Mouse (Mus musculus) lung, adult 2 months (tissue): ENCODE data around the gene Gm973. TPM values are rescaled to one million over a fixed set of nuclear protein-coding genes. Genes with fewer than 3 reads are reported as not detected.

Source experiments
- DNase-seq: peaks from one replicate; pipeline ENCODE4 v3.0.0; 2022
- H3K4me1 ChIP-seq: fragments of 200-500 bp; 2 replicates; pipeline ENCODE4 v1.6.1; 2011; ENCODE audit warnings: low read length; ENCODE audit not compliant: control insufficient read depth, insufficient read depth
- H3K4me3 ChIP-seq: fragments of 200-500 bp; replicated peaks from 2 replicates; pipeline ENCODE3; 2011; ENCODE audit warnings: low read depth, mild to moderate bottlenecking, control low read depth, low read length; ENCODE audit errors: extremely low read depth
- CTCF ChIP-seq: fragments of 200-500 bp; IDR thresholded peaks from 2 replicates; pipeline ENCODE4 v1.5.1; 2011; ENCODE audit warnings: mild to moderate bottlenecking, low read length, control low read depth; ENCODE audit not compliant: insufficient read depth
- POLR2A ChIP-seq: fragments of 200-500 bp; IDR thresholded peaks from 2 replicates; pipeline ENCODE4 v1.6.1; 2011; ENCODE audit warnings: low read depth, mild to moderate bottlenecking, control low read depth, low read length, borderline replicate concordance; ENCODE audit errors: extremely low read depth
- WGBS: fragments of 180-500 bp; shearing (Covaris S2); methylation state at CpG from one replicate; pipeline ENCODE4 v1.1.7; 2018; 5-methylcytosine and 5-hydroxymethylcytosine counted together
- polyA plus RNA-seq: library from polyadenylated mRNA; depleted of rRNA; stranded (reverse); fragments of >200 nt; gene quantifications from 2 replicates; pipeline ENCODE4 v1.2.3, GENCODE M21; 2012; rRNA removed

Gm973 gene
- 1.6 and 2.5 TPM in 2 replicates for polyA plus RNA-seq

DNA sequence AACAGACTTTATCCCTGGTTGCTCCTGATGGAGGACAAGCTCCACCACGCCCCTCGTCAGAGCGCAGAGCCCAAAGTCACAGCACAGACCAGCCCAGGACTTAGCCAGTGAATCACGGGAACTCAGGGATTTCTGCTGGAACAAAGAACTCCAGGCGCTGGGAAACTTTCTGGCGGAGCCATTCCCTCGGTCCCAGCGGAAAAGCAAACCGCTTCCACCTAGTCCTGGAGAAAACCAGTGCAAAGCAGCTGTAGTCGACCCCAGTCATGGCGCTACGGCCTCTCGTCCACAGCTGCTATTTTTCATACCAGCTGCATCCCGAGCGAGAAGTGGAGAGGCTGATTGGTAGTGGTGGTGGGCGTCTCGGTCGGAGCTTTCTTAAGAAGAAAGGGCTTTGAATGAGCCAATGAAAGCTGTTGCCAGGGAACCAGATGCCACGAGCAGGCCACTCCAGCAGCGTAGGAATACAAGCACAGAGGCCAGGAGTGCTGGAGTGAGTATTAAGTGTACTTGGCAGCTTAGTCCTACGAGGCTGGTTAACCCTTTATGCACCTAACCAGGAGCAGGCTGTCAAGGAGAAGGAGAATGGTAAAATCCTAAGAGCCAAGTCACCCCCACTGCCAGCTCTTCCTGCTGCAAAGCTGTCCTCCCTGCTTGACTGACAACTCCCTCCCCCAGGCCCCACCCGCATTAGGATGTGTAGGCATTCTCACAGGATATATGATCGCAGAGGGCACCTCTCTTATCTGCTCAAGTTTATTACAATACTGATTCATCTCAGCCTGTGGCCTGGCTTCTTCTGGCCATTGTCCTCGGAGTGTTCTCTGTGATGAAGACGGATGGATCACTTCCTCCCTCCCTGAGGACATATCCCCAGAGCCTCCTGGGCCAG is at the start of gene Gm973:
TSS of gene Gm973 (plus strand) at position 239 of the 892 bp plus-strand sequence.
- WGBS, result 12% methylated on average over 25 of the region's 25 CpGs
- H3K4me3 ChIP-seq, result peak within 1 kb of the TSS; percentile 51
- peaks cover 9% of the 10 kb centered on the region for H3K4me1 ChIP-seq
- peak; percentile 72 for DNase-seq
- TF ChIP-seq CTCF (no peak), POLR2A (no peak)

GRCm38 (mm10) chr1:59469170-59469569 is 46.9 kb upstream of the Gm973 start:
- H3K4me3 ChIP-seq, result no peak overlapping the region
- H3K4me1 ChIP-seq, result peaks cover 3% of the 10 kb centered on the region
- 65% methylated on average over 4 of the region's 4 CpGs for WGBS
- DNase-seq, result no peak
- TF ChIP-seq POLR2A, result no peak
- no peak for TF ChIP-seq CTCF

DNA sequence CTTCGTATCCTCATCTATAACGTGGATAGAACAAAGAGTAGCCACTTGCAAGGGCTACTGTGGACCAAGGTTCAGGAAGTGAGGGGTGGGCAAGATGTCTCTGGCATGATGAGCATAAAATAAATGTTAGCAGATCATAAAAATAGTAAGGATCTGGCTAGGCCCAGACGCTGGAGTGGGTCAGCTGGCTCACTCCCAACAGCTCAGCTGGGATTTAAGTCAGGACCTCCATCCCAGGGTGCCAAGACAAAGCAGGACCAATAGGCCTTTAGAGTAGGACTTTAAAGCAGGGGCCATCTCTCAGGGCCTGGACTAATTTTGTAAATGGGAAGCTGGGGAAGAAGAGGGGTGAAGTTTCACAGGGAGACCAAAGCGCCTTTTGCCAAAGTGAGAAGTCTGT is 45.3 kb upstream of the Gm973 start:
- TF ChIP-seq POLR2A (no peak), CTCF (no peak)
- no peak for DNase-seq
- WGBS, result 70% methylated on average over 4 of the region's 4 CpGs

GRCm38 (mm10) chr1:59472368-59473180 is 43.5 kb upstream of the Gm973 start:
- peaks cover 3% of the 10 kb centered on the region for H3K4me1 ChIP-seq
- no peak for DNase-seq
- TF ChIP-seq POLR2A (no peak), CTCF (no peak)
- WGBS, result 27% methylated on average over 9 of the region's 11 CpGs
- H3K4me3 ChIP-seq, result peak overlapping the region; percentile 25

More for the DNA sequence above, 45.3 kb upstream of the Gm973 start:
- Histone ChIP-seq H3K4me1 (peaks cover 3% of the 10 kb centered on the region), H3K4me3 (no peak overlapping the region)

GRCm38 (mm10) chr1:59473181-59473555 is 42.9 kb upstream of the Gm973 start:
- WGBS, result 41% methylated on average over 4 of the region's 4 CpGs
- DNase-seq, result no peak
- Histone ChIP-seq H3K4me1 (peaks cover 3% of the 10 kb centered on the region), H3K4me3 (no peak overlapping the region)
- no peak for TF ChIP-seq CTCF
- no peak for TF ChIP-seq POLR2A

DNA sequence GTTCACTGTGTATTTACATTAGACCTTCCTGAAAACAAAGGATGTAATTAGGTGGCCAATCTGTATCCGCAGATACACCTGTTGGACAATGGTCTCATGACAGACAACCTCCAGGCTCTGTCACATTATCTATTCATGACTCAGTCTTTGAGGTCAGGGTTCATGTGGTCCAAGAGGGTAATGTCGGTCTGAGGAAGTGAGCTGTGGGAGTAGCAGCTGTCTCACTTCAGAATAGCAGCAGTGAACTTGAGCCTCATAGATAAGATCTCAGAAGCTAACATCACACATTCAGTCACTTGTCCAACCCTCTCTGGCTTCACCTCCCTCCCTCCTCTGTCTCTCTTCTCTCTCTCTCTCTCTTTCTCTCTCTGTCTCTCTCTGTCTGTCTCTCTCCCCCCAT is 40.4 kb upstream of the Gm973 start:
- Histone ChIP-seq H3K4me1 (peaks cover 3% of the 10 kb centered on the region), H3K4me3 (no peak overlapping the region)
- TF ChIP-seq POLR2A, result no peak
- no peak for TF ChIP-seq CTCF
- no peak for DNase-seq
- 40% methylated on average over 2 of the region's 2 CpGs for WGBS

DNA sequence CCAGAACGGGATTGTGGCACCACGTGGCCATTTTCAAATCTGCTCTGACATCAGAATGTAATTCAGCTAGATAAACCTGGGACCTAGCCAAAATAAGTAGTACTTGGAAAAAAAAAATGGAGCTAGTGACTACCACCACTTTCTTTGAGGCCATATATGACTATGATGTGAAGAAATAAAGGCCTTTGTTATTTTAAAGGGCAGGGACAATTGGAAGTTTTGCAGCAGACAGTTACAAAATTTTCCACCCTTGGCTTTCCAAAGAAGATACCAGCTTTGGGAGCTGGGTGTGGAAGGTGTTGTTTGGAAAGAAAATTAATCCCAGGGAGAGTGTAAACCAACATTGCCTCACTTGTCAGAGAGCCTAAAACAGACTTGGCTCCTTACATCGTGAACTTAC is 37.2 kb upstream of the Gm973 start:
- H3K4me1 ChIP-seq, result peaks cover 9% of the 10 kb centered on the region; the same call in 1 of the 2 replicates
- DNase-seq, result no peak
- WGBS, result 53% methylated on average over 3 of the region's 3 CpGs
- H3K4me3 ChIP-seq, result no peak overlapping the region
- no peak for TF ChIP-seq CTCF
- no peak for TF ChIP-seq POLR2A

GRCm38 (mm10) chr1:59480821-59481455 is 35.1 kb upstream of the Gm973 start:
- Histone ChIP-seq H3K4me3 (peak overlapping the region; percentile 80), H3K4me1 (peaks cover 10% of the 10 kb centered on the region; the same call in 1 of the 2 replicates)
- TF ChIP-seq CTCF (no peak), POLR2A (no peak)
- 18% methylated on average over 23 of the region's 23 CpGs for WGBS
- no peak for DNase-seq

- Histone ChIP-seq H3K4me3 (peak overlapping the region; percentile 80), H3K4me1 (peaks cover 10% of the 10 kb centered on the region; the same call in 1 of the 2 replicates)
- TF ChIP-seq CTCF (no peak), POLR2A (peak; percentile 93)
- WGBS, result under 1% methylated on average over 57 of the region's 57 CpGs
- peak; percentile 88 for DNase-seq
These were observed 34.4 kb upstream of the Gm973 start for GRCm38 (mm10) chr1:59481456-59482291.
